Mouse (Mus musculus) ES-E14 (cell line): ENCODE results near the gene Dohh. TPM values are rescaled to one million over a fixed set of nuclear protein-coding genes. Genes with fewer than 3 reads are reported as not detected.

Experiments
- DNase-seq: peaks from one replicate; pipeline ENCODE4 v3.0.0-alpha.2; 2013; ENCODE audit warnings: low read depth, low spot score
- H3K27ac ChIP-seq: 2 replicates; pipeline ENCODE4 v1.5.1; 2012; ENCODE audit warnings: low read depth, mild to moderate bottlenecking, low read length, moderate library complexity, mixed read lengths; ENCODE audit not compliant: poor library complexity, insufficient read depth, severe bottlenecking
- H3K36me3 ChIP-seq: 2 replicates; pipeline ENCODE4 v1.6.1; 2012; ENCODE audit warnings: mild to moderate bottlenecking, low read length, moderate library complexity, mixed read lengths; ENCODE audit not compliant: control insufficient read depth, poor library complexity, insufficient read depth, severe bottlenecking
- H3K4me1 ChIP-seq, 2 experiments: fragments of 150-350 bp in 1 of 2; sonication (generic) in 1 of 2; 2 replicates each; pipeline ENCODE4 v1.6.1; 2012; ENCODE audit warnings: low read length in 2 of 2, mild to moderate bottlenecking in 1 of 2, mixed read lengths in 1 of 2; ENCODE audit not compliant: control insufficient read depth in 2 of 2, insufficient read depth in 2 of 2, poor library complexity in 1 of 2
- H3K4me3 ChIP-seq, 2 experiments: fragments of 150-350 bp in 1 of 2; sonication (generic) in 1 of 2; 2 replicates each; pipeline ENCODE4 v1.5.1; 2012; ENCODE audit warnings: low read length in 2 of 2, low read depth in 1 of 2, mild to moderate bottlenecking in 1 of 2, mixed read lengths in 1 of 2; ENCODE audit not compliant: insufficient read depth in 1 of 2, poor library complexity in 1 of 2, severe bottlenecking in 1 of 2
- H3K9ac ChIP-seq: 2 replicates; pipeline ENCODE4 v1.6.1; 2012; ENCODE audit warnings: low read depth, mild to moderate bottlenecking, low read length, mixed read lengths; ENCODE audit not compliant: poor library complexity, insufficient read depth, severe bottlenecking
- H3K9me3 ChIP-seq: fragments of 150-350 bp; sonication (generic); 2 replicates; pipeline ENCODE4 v1.6.1; 2012; ENCODE audit warnings: low read depth, mild to moderate bottlenecking, low read length; ENCODE audit not compliant: control insufficient read depth, insufficient read depth
- CHD2 ChIP-seq: IDR thresholded peaks from 2 replicates; pipeline ENCODE4 v1.6.1; 2014; ENCODE audit warnings: mild to moderate bottlenecking, low read depth, low read length, inconsistent platforms
- HCFC1 ChIP-seq: IDR thresholded peaks from 2 replicates; pipeline ENCODE4 v1.6.1; 2012; ENCODE audit warnings: low read length, inconsistent platforms, borderline replicate concordance; ENCODE audit not compliant: insufficient read depth
- MAFK ChIP-seq: IDR thresholded peaks from 2 replicates; pipeline ENCODE4 v1.6.1; 2014; ENCODE audit warnings: mild to moderate bottlenecking, low read depth, low read length, inconsistent platforms; ENCODE audit not compliant: insufficient read depth
- ZC3H11A ChIP-seq: IDR thresholded peaks from 2 replicates; pipeline ENCODE4 v1.6.1; 2012; ENCODE audit warnings: low read depth, mild to moderate bottlenecking, inconsistent platforms, low read length, borderline replicate concordance
- ZNF384 ChIP-seq: IDR thresholded peaks from 2 replicates; pipeline ENCODE4 v1.6.1; 2012; ENCODE audit warnings: low read depth, low read length, inconsistent platforms
- in situ Hi-C, 2 experiments: fragments of 600-800 bp; cut with MboI; formaldehyde crosslinking; loops; one replicate each; pipeline ENCODE4 v1.15.1; 2025; ENCODE audit warnings: low sequenced_read_pairs in 2 of 2, inconsistent platforms in 1 of 2; ENCODE audit not compliant: unreplicated experiment in 2 of 2
- total RNA-seq: library from RNA; depleted of rRNA; stranded (reverse); fragments of 300-350 nt; gene quantifications from 2 replicates; pipeline ENCODE4 v1.2.3, GENCODE M21; 2012

Dohh gene
- total RNA-seq, 1 experiment, result 168 TPM

GRCm38 (mm10) chr10:81427327-81427726 is 43.1 kb downstream of the Dohh start:
- DNase-seq, result no peak
- in situ Hi-C loops, result no loop called here
- Histone ChIP-seq H3K9ac (0 out of 2 replicates have a peak overlapping the region, but pooled peaks have one; percentile 58), H3K4me1 (peaks cover 4 to 29% of the 10 kb centered on the region in 2 experiments; a peak in 3 of 4 replicates), H3K4me3 (peak overlapping the region in 1 of 2 experiments; percentile 73; a peak in 2 of 4 replicates), H3K9me3 (no peaks in the 10 kb centered on the region), H3K36me3 (no peaks in the 10 kb centered on the region), H3K27ac (no peak overlapping the region)
- no peak for TF ChIP-seq ZNF384
- TF ChIP-seq HCFC1, result no peak
- no peak for TF ChIP-seq MAFK
- TF ChIP-seq ZC3H11A, result no peak
- no peak for TF ChIP-seq CHD2

GRCm38 (mm10) chr10:81427804-81428506 is 43.7 kb downstream of the Dohh start:
- H3K9ac ChIP-seq, result no peak overlapping the region
- no peaks in the 10 kb centered on the region for H3K36me3 ChIP-seq
- H3K4me3 ChIP-seq, result no peak overlapping the region
- in situ Hi-C loops, result no loop called here
- no peak overlapping the region for H3K27ac ChIP-seq
- no peaks in the 10 kb centered on the region for H3K9me3 ChIP-seq
- TF ChIP-seq ZC3H11A (no peak), MAFK (no peak), ZNF384 (no peak), HCFC1 (no peak), CHD2 (no peak)
- no peak for DNase-seq
- peaks cover 4 to 33% of the 10 kb centered on the region in 2 experiments; a peak in 3 of 4 replicates for H3K4me1 ChIP-seq

- DNase-seq, result no peak
- Histone ChIP-seq H3K9me3 (no peaks in the 10 kb centered on the region), H3K4me1 (peaks cover 7 to 35% of the 10 kb centered on the region in 2 experiments; a peak in 3 of 4 replicates), H3K27ac (no peak overlapping the region), H3K4me3 (no peak overlapping the region), H3K9ac (no peak overlapping the region), H3K36me3 (no peaks in the 10 kb centered on the region)
- TF ChIP-seq ZNF384, result no peak
- in situ Hi-C loops, result no loop called here
Measured at GRCm38 (mm10) chr10:81428507-81428870, 44.3 kb downstream of the Dohh start.

GRCm38 (mm10) chr10:81429092-81429491 is 44.9 kb downstream of the Dohh start:
- no peak overlapping the region for H3K27ac ChIP-seq
- no peak for DNase-seq
- peaks cover 7 to 32% of the 10 kb centered on the region in 2 experiments; a peak in 3 of 4 replicates for H3K4me1 ChIP-seq
- TF ChIP-seq MAFK (no peak), ZC3H11A (no peak), HCFC1 (no peak)
- in situ Hi-C loops, result no loop called here
- peak overlapping the region in 1 of 2 experiments; percentile 89; a peak in 1 of 4 replicates for H3K4me3 ChIP-seq
- H3K9me3 ChIP-seq, result no peaks in the 10 kb centered on the region
- H3K36me3 ChIP-seq, result no peaks in the 10 kb centered on the region
- no peak overlapping the region for H3K9ac ChIP-seq

- peak overlapping the region; percentile 44; the same call in 1 of the 2 replicates for H3K9ac ChIP-seq
- TF ChIP-seq ZNF384 (no peak), HCFC1 (no peak)
- H3K4me1 ChIP-seq, result peaks cover 7 to 30% of the 10 kb centered on the region in 2 experiments; a peak in 3 of 4 replicates
- H3K4me3 ChIP-seq, result peak overlapping the region; percentile 84 to 89
- in situ Hi-C loops, result no loop called here
- no peaks in the 10 kb centered on the region for H3K36me3 ChIP-seq
- no peaks in the 10 kb centered on the region for H3K9me3 ChIP-seq
- DNase-seq, result peak; percentile 94
- no peak overlapping the region for H3K27ac ChIP-seq
Measured at GRCm38 (mm10) chr10:81429605-81430061, 45.4 kb downstream of the Dohh start.
